Mouse (Mus musculus) spleen, postnatal 10 days (tissue): Measurements from ENCODE around the gene Espn.

Experiments
- DNase-seq, 2 experiments: peaks; one replicate each; pipeline ENCODE4 v3.0.0; 2021 to 2022; ENCODE audit warnings: low spot score in 2 of 2

The Espn gene

GRCm38 (mm10) chr4:152070494-152071396 lies 81.4 kb downstream of the Espn start:
- DNase-seq: no peak
